ENCODE assay signal across 8 mouse cellular contexts in the genomic region with DNA sequence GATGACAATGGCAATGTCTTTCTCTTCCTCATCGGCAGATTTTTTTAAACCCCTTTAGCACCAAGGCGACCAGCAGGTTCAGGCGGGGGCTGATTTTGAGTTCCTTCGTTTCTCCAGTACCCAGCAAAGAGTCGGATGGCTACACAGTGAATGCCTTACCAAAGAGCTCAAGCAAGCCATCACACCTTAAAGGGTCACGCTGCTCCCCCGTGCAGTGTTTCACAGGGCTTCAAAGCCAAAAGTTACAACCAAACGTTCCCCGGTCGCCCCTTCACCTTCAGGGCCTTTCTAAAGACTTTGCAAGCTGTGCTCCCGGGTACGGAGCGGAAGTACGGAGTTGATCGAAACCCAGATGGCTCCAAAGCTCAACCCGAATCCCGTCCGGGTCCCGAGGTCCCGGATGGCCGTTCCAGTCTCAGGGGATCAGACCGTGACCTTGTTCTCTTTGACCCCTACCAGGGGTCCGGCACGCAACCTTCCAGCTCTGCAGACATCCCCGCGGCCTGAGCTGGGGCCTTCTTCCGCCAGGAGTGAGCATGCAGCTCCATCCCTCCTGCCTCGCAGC. TPM values are rescaled to one million over a fixed set of nuclear protein-coding genes. Genes with fewer than 3 reads are reported as not detected.
DNase-seq lines count a peak whose midpoint lies in the region; ATAC-seq lines count a peak whose summit lies in the region.

No protein-coding gene starts in this region.

- H3K4me3 ChIP-seq in embryonic facial prominence, embryonic 12.5 days, result peak overlapping the region; percentile 87
- peak overlapping the region; percentile 98 for H3K4me3 ChIP-seq in intestine, embryonic 14.5 days (ENCODE audit: low read depth, low read length)

- under 1% methylated on average over 28 of the region's 28 CpGs for WGBS in embryonic facial prominence, embryonic 12.5 days
- 0% methylated on average over 28 of the region's 28 CpGs for WGBS in intestine, embryonic 14.5 days

- no peaks in the 10 kb centered on the region for H3K27me3 ChIP-seq in embryonic facial prominence, embryonic 12.5 days
- H3K27me3 ChIP-seq in intestine, embryonic 14.5 days (replicated peaks; ENCODE audit: control insufficient read depth, insufficient read depth, low read length), result no peaks in the 10 kb centered on the region

- peak; percentile 5 for DNase-seq in ovary, postnatal 14 days (ENCODE audit: low spot score)
- DNase-seq in ovary, postnatal 36 days (ENCODE audit: low spot score), result no peak
- peak; percentile 84 for DNase-seq in intestine, embryonic 14.5 days (ENCODE audit: low spot score)
- no peak for DNase-seq in left cerebral cortex, postnatal 36 days (ENCODE audit: low spot score in 2 of 2)
- no peak for DNase-seq in gastrocnemius, postnatal 25 days
- no peak for DNase-seq in kidney, adult 11 months

- H3K4me2 ChIP-seq in embryonic facial prominence, embryonic 12.5 days (replicated peaks), result peak overlapping the region; percentile 69
- peak overlapping the region; percentile 81 for H3K4me2 ChIP-seq in intestine, embryonic 14.5 days (ENCODE audit: low read length)

- intact Hi-C loops in left cerebral cortex, postnatal 36 days (cut with DNase I), result no loop called here

- H3K9ac ChIP-seq in embryonic facial prominence, embryonic 12.5 days, result peak overlapping the region; percentile 98
- peak overlapping the region; percentile 99 for H3K9ac ChIP-seq in intestine, embryonic 14.5 days (ENCODE audit: low read length)

- peaks cover 23% of the 10 kb centered on the region for H3K4me1 ChIP-seq in embryonic facial prominence, embryonic 12.5 days
- peaks cover 32% of the 10 kb centered on the region for H3K4me1 ChIP-seq in intestine, embryonic 14.5 days (replicated peaks; ENCODE audit: control insufficient read depth, insufficient read depth, low read length)

- 0 out of 2 replicates have a peak, but pooled peaks cover 7% of the 10 kb centered on the region for H3K36me3 ChIP-seq in embryonic facial prominence, embryonic 12.5 days
- H3K36me3 ChIP-seq in intestine, embryonic 14.5 days (ENCODE audit: control insufficient read depth, insufficient read depth, low read length), result no peaks in the 10 kb centered on the region; the same call in 1 of the 2 replicates

- no peak for ATAC-seq in embryonic facial prominence, embryonic 12.5 days (ENCODE audit: insufficient number of reproducible peaks, insufficient read depth, low FRiP score, low TSS enrichment)
- no peak; the same call in 1 of the 2 replicates for ATAC-seq in intestine, embryonic 14.5 days (replicated peaks; ENCODE audit: low FRiP score, low TSS enrichment, low read depth)
- ATAC-seq in monocyte, adult 5-6 weeks (replicated peaks; ENCODE audit: insufficient number of reproducible peaks, low FRiP score, low TSS enrichment, poor library complexity, severe bottlenecking), result peak; percentile 10; the same call in 1 of the 2 replicates

- H3K9me3 ChIP-seq in embryonic facial prominence, embryonic 12.5 days, result no peaks in the 10 kb centered on the region
- H3K9me3 ChIP-seq in intestine, embryonic 14.5 days (ENCODE audit: control insufficient read depth, low read length), result no peaks in the 10 kb centered on the region

- H3K27ac ChIP-seq in embryonic facial prominence, embryonic 12.5 days, result peak overlapping the region; percentile 90
- peak overlapping the region; percentile 89 for H3K27ac ChIP-seq in intestine, embryonic 14.5 days (ENCODE audit: low read depth)

RNA-seq across cellular contexts. Expression of gene Atp5c1, which starts 0.5 kb away (rescaled TPM):
- 519 and 528 TPM in 2 replicates for polyA plus RNA-seq in embryonic facial prominence, embryonic 12.5 days (2016; fragmentation: Nextera tagmentation; extraction: Ambion mirVana)
- 727 and 729 TPM in 2 replicates for polyA plus RNA-seq in intestine, embryonic 14.5 days (2014; fragmentation: Nextera tagmentation; extraction: Ambion mirVana)
- 263 to 377 TPM (median 356 TPM) in 3 replicates for total RNA-seq in monocyte, adult 5-6 weeks (2017)
- 100 to 1,000 TPM; 247 to 250 TPM for total RNA-seq in left cerebral cortex, postnatal 36 days (2021)
- 100 to 1,000 TPM; 828 to 842 TPM for total RNA-seq in gastrocnemius, postnatal 25 days (2021)

RNA-seq across cellular contexts. Expression of gene Kin, which starts 0.6 kb away (rescaled TPM):
- polyA plus RNA-seq in embryonic facial prominence, embryonic 12.5 days (2016; fragmentation: Nextera tagmentation; extraction: Ambion mirVana), result 32.8 and 35.4 TPM in 2 replicates
- 26.8 and 29.5 TPM in 2 replicates for polyA plus RNA-seq in intestine, embryonic 14.5 days (2014; fragmentation: Nextera tagmentation; extraction: Ambion mirVana)
- total RNA-seq in monocyte, adult 5-6 weeks (2017), result 49.3 to 54.7 TPM (median 51.6 TPM) in 3 replicates
- total RNA-seq in left cerebral cortex, postnatal 36 days (2021), result 10 to 100 TPM; 10.8 to 13.6 TPM
- total RNA-seq in gastrocnemius, postnatal 25 days (2021), result 1 to 10 TPM; 5.0 to 6.1 TPM

RNA-seq across cellular contexts. Expression of gene Taf3, which starts 31.4 kb away (rescaled TPM):
- 15.8 and 16.0 TPM in 2 replicates for polyA plus RNA-seq in embryonic facial prominence, embryonic 12.5 days (2016; fragmentation: Nextera tagmentation; extraction: Ambion mirVana)
- polyA plus RNA-seq in intestine, embryonic 14.5 days (2014; fragmentation: Nextera tagmentation; extraction: Ambion mirVana), result 13.3 and 15.9 TPM in 2 replicates
- 9.1 to 13.8 TPM (median 12.5 TPM) in 3 replicates for total RNA-seq in monocyte, adult 5-6 weeks (2017)
- 10 to 100 TPM; 13.0 to 17.4 TPM for total RNA-seq in left cerebral cortex, postnatal 36 days (2021)
- 1 to 10 TPM; 6.4 to 7.6 TPM for total RNA-seq in gastrocnemius, postnatal 25 days (2021)

RNA-seq across cellular contexts. Expression of gene Itih2, which starts 51.4 kb away (rescaled TPM):
- 0.46 and 0.58 TPM in 2 replicates for polyA plus RNA-seq in embryonic facial prominence, embryonic 12.5 days (2016; fragmentation: Nextera tagmentation; extraction: Ambion mirVana)
- polyA plus RNA-seq in intestine, embryonic 14.5 days (2014; fragmentation: Nextera tagmentation; extraction: Ambion mirVana), result 0.19 and 0.27 TPM in 2 replicates
- total RNA-seq in monocyte, adult 5-6 weeks (2017), result not detected in 3 replicates
- 1 to 10 TPM; 1.9 to 3.6 TPM for total RNA-seq in left cerebral cortex, postnatal 36 days (2021)
- total RNA-seq in gastrocnemius, postnatal 25 days (2021), result under 1 TPM; 0.36 to 0.67 TPM

Comparison
In these comparisons a context has a peak if more than half of its experiments do, and no peak if none do; other contexts are left out.
1. DNase-seq: peak in ovary, postnatal 14 days (single experiment) and intestine, embryonic 14.5 days (single experiment); none in ovary, postnatal 36 days (single experiment), left cerebral cortex, postnatal 36 days (0 of 2), gastrocnemius, postnatal 25 days (single experiment) and kidney, adult 11 months (single experiment).